Mouse (Mus musculus): ENCODE results near the gene Gm28919. TPM values are rescaled to one million over a fixed set of nuclear protein-coding genes. Genes with fewer than 3 reads are reported as not detected.
"Not testable (repeated sequence)": the region's sequence is repeated elsewhere in the genome, so short reads cannot be mapped to it uniquely, and the experiment has no call there.

Gm28919 gene
- polyA plus RNA-seq (2014; fragmentation: Nextera tagmentation; extraction: Ambion mirVana): not detected in 2 replicates

DNA sequence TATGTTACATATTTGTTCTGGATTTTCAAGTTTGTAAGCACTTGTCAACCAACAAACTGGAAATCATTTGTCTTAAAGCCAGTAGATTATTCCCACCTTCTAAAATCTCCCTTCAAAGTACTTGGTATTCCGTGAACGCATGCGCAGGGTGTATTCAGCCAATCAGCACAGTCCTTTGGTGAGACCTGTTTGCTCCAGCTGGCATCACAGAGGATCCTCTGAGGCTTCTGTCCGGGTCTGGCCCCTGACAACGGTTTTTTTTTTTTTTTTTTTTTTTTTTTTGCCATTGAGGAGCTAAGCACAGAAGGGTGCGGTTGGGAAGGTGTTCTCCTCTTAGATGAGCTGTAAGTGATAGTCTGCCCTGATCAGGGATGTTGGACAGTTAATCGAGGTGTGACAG is at the start of gene Gm28919:
Gene Gm28919, plus strand, starts transcription at position 301 of the 400 bp plus-strand sequence.
- DNase-seq (ENCODE audit: low spot score, missing footprints); H3K9ac ChIP-seq (ENCODE audit: low read length); H3K27me3 ChIP-seq (ENCODE audit: control insufficient read depth, insufficient read depth, low read length); H3K36me3 ChIP-seq (ENCODE audit: control insufficient read depth, insufficient read depth, low read length); H3K4me2 ChIP-seq; ATAC-seq (ENCODE audit: low FRiP score); H3K4me1 ChIP-seq (ENCODE audit: control insufficient read depth, insufficient read depth, low read length); H3K27ac ChIP-seq (ENCODE audit: low read depth, low read length); H3K9me3 ChIP-seq (ENCODE audit: control insufficient read depth, low read length); H3K4me3 ChIP-seq (ENCODE audit: low read depth, low read length): not testable (repeated sequence)
- no CpG with 5 or more reads among the region's 7 CpGs for WGBS

Other genes starting within 250 kb of the Gm28919 start
- gene Gm21719, start 99.3 kb downstream of the Gm28919 start, polyA plus RNA-seq (2014; fragmentation: Nextera tagmentation; extraction: Ambion mirVana): not detected in 2 replicates

Data from midbrain, embryonic 11.5 days (tissue).